Mouse (Mus musculus) splenic B cell, adult 2 months (primary cell): Measurements from ENCODE around the gene Hhex.
A peak's percentile ranks its signal among the peaks of the same experiment; 100 is the strongest.

Experiments used
- DNase-seq: peaks from one replicate; pipeline ENCODE4 v3.0.0-alpha.2; 2011; ENCODE audit warnings: low read depth, low spot score
- H3K27me3 ChIP-seq: 2 replicates; pipeline ENCODE4 v1.6.1; 2012; ENCODE audit warnings: mild to moderate bottlenecking, low read length, moderate library complexity, mixed read lengths; ENCODE audit not compliant: control insufficient read depth, poor library complexity, insufficient read depth, severe bottlenecking
- H3K36me3 ChIP-seq: 2 replicates; pipeline ENCODE4 v1.6.1; 2012; ENCODE audit warnings: mild to moderate bottlenecking, low read length, moderate library complexity, mixed read lengths; ENCODE audit not compliant: control insufficient read depth, poor library complexity, insufficient read depth, severe bottlenecking

Hhex gene

DNA sequence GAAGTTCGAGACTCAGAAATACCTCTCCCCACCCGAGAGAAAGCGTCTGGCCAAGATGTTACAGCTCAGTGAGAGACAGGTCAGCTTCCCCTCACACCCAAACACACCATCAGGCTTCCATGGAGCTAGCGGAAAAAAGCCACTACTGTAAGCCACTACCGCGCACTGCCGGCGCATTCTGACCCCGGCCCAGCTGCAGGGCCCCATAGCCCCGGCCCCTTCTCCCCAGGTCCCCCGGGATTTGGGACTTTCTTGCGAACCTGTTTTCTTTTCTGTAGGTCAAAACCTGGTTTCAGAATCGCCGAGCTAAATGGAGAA, 2.6 kb downstream of the Hhex start:
- DNase-seq = peak; percentile 34

DNA sequence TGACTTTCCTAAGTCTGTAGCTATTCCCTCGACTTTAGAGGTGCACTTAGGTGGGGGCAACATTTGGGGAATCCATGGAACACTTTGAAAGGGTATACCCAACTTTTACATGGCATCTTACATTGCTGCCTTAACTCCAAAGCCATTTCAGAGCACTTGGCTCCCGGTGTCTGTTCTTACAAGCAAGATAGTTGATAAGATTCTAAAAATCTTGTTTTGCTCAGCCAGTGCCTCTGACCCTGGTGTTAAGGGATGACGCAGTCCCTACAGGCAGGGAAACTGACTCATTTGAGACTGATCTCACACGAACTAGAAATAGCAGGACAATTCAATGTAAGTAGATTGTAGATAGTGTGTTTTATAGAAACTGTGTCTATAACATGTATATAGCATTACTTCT, 5.6 kb downstream of the Hhex start:
- peaks cover 25% of the 10 kb centered on the region for H3K36me3 ChIP-seq
- DNase-seq = no peak

More for the DNA sequence above, 2.6 kb downstream of the Hhex start:
- H3K27me3 ChIP-seq = no peaks in the 10 kb centered on the region
- H3K36me3 ChIP-seq = peaks cover 25% of the 10 kb centered on the region

DNA sequence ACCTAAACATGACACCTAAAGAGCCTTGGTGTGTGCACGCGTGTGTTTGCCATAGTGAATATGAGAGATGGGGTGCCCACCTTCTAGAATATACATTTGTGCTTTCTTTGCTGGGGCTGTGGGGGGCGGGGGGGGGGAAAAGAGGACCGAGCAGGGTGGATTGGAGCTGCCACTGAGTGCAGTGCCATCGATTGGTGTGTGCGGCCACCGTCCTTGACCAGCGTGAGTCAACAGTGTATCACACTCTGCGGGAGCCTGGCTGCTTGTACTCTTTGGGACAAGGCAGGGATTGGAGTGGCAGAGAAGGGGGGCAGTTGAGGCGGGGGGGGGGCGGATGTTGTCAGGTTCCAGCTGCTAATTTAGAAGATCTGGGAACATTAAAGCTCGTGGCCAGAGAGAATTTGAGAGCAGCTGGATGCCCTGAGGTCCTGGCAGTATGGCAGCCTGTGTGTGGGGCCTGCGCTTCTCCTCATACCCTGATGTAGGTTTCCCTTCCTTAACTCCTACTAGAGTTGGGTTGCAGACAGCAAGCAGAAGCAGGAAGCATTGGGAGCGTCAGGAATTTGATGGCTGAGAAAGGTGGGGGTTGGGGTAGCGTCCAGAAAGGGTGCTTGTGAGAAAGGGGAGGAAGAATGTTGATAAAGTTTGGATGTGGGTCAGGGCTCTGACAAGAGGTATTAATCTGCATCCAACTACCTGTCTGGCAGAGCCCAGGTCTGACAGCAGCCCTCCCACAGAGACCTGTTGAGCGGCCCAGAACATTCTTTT, 6.3 kb downstream of the Hhex start:
- peaks cover 25% of the 10 kb centered on the region for H3K36me3 ChIP-seq
- H3K27me3 ChIP-seq = no peaks in the 10 kb centered on the region
- DNase-seq = no peak

More for the DNA sequence above, 5.6 kb downstream of the Hhex start:
- H3K27me3 ChIP-seq = no peaks in the 10 kb centered on the region

DNA sequence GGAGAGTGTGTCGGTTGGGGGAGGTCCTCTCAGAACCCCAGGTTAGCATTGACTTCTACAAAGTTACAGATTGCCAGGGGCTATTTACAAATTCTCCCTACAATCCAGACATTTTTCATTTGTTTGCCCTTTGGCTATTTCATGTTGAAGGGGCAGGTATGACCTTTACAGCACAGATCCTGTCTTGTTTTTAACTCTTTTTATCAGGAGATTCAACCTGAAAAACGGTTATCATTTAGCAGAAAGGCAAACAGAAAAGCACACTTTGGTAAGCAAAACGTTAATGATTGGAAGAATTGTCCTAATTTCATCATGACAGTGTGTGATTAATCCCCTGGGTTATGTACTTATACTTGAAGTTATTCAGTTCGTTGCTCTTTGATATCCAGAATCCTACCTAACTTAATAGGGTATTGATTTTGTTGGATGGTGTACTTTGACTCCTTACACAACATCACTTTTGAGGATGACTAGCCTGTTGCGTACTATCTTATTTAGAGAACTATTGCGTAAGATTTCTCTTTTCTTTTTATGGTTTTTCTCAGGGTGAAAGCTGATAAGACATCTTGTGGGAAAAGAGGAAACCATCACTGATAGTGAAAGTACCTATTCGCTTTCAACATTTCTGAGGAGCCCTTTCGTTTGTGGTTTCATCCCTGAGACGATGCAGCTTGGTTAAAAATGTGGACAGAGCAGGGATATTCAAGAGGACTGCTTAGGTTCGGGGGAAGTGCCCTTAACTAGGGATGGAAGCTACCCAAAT, 8.1 kb downstream of the Hhex start:
- peaks cover 18% of the 10 kb centered on the region for H3K36me3 ChIP-seq
- H3K27me3 ChIP-seq = no peaks in the 10 kb centered on the region
- peak; percentile 25 for DNase-seq

DNA sequence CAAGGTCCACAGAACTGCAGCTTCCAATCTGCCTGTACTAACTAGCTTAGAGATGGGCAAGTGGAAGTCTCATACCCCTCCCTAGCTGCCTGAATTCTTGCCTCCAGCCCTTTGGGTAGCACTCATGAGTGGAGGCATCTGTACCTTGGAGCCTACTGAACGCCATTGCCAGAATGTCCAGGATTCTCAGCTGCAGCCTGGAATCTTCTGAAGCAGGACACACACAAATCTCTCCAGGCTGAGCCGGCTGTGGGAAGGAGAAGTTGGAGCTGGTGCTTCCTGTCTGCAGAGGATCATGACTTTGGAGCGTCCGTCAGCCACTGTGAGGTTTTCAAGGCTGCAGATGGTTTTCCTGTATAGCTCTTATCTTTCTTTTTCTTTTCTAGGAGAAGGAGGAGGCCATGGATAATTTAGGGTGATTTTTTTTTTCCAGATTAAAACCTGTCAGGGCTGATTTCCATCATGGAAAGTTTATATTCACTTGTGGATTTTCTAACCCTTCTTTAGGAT, 9.1 kb downstream of the Hhex start:
- no peak for DNase-seq
- peaks cover 17% of the 10 kb centered on the region for H3K36me3 ChIP-seq

DNA sequence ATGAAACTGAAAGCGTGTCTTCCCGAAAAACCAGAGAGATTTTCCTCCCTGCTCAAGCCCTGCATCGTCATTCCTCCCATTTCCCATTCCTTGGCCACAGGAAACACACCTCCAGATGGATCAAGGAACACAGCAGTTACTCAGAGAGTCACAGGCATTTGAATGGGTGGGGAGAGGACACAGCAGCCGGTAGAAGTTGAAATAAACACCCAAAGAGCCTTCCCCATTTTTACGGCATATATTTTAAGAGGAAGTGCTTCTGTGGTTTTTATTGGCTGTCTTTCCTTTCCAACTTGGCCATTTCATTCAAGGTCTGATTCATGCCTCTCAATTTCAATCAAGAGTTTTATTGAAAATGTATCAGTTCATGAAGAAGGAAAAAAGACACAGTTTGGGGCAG, 13.6 kb downstream of the Hhex start:
- DNase-seq = peak; percentile 55
- Histone ChIP-seq H3K36me3 (no peaks in the 10 kb centered on the region), H3K27me3 (no peaks in the 10 kb centered on the region)

More for the DNA sequence above, 9.1 kb downstream of the Hhex start:
- no peaks in the 10 kb centered on the region for H3K27me3 ChIP-seq

DNA sequence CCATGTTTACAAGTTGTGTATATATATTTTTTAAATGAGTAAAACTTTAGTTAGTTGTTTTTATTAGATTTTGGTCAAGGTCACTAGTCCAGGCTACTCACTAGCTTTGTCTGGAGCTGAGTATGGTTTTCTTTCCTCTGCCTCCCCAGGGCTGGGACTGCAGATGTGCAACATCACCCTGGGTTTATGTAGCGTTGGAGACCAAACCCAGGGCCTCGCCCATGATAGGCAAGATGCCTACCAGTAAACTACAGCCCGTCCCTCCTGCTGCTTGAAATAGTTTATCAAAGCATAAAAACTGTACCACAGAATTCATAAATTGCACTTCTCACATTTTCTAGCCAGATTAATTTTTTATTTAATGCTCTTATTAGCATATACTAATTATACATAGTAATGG, 14.6 kb downstream of the Hhex start:
- no peak for DNase-seq
- Histone ChIP-seq H3K36me3 (no peaks in the 10 kb centered on the region), H3K27me3 (no peaks in the 10 kb centered on the region)

DNA sequence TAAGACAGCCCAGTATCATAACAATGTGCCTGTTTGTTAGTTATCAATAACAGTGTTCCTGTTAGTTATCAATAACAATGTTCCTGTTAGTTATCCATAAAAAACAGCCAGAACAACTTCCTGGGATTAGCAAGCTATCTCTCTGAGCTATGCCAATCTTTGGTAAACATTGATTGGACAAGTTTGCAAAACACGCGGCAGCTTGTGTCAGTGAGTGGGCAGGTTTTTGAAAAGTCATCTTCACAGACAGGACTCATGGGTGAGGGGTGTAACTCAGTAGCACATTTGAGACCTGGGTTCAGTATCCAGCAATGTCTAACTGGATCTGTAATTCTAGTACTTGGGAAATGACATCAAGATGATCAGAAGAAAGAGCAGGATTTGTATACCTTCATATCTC, 20.9 kb downstream of the Hhex start:
- H3K27me3 ChIP-seq = no peaks in the 10 kb centered on the region
- DNase-seq = no peak
- H3K36me3 ChIP-seq = no peaks in the 10 kb centered on the region

DNA sequence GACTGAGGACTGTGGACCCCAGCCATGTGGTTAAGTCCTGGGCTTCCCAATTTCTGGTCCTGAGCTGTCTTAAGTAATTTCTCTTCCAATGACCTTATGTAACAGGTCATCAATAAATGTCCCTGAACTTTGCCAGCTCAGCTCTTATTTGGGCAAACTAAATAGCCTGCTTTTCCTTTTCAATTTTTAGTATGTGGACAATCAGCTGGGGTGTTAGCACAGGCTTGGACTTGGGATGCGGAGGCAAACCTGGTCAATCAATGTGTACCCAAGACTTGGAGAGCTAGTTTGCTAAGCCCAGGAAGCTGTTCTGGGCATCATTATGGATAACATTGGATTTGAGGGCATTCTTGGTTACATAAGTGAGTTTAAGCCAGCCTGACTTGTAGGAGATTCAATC, 21.4 kb downstream of the Hhex start:
- no peaks in the 10 kb centered on the region for H3K36me3 ChIP-seq
- DNase-seq = no peak
- H3K27me3 ChIP-seq = no peaks in the 10 kb centered on the region

DNA sequence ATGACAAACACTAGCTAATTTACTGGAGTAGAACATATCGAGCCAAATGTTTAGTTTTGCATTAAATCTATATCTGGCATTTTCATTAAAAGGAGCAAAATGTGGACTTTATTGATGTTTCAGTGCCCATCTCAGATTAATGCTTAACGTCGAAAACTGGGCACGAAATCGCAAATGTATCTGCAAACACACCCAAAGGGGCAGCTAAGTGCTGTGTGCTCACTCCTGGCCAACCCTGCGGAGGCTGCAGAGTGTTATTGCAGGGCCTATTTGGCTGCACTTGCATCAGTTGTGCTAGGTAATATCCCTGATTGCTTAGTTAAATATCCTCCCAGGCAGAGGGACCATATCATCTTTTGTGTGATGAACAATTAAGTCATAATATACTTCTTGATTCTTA, 23.4 kb downstream of the Hhex start:
- H3K27me3 ChIP-seq = no peaks in the 10 kb centered on the region
- no peak for DNase-seq
- H3K36me3 ChIP-seq = no peaks in the 10 kb centered on the region

DNA sequence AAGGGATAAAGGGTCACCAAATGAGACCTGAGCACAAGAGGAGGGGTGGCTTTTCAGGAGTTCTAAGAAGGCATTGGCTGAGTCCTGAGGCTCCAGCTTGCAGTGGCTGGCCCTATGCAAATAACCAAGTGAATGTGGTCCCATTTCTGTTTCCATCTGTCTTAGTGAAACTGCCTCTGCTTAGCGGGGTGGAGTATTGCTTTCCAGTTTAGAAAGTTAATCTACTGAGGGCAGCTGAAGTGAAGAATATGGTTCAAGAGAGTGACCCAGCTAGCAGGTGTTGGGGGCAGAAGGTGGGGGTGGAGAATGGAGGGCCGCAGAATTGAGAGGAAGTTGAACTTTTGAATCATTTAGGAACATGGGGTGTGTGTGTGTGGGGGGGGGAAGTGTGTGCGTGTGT, 31.8 kb downstream of the Hhex start:
- Histone ChIP-seq H3K27me3 (no peaks in the 10 kb centered on the region), H3K36me3 (no peaks in the 10 kb centered on the region)
- DNase-seq = peak; percentile 80

DNA sequence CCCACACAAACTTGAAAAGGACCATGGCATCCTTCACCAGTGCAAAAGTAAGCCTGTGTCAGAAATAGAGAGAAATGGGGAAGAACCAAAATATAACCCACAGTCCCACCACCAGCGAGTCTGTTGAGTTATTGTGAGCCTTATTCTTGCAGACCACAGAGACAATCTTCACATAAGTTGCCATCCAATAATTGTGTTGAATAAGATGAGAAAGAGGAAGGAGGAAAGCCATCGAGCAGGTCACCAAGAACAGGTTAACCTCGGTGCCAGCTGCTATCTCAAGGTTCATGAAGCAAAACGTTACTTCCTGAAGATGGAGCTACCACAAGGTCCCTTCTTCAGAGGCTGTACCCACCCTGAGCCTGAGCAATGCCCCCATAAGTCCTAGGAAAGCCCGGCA, 32.4 kb downstream of the Hhex start:
- peak; percentile 70 for DNase-seq
- no peaks in the 10 kb centered on the region for H3K27me3 ChIP-seq
- no peaks in the 10 kb centered on the region for H3K36me3 ChIP-seq

DNA sequence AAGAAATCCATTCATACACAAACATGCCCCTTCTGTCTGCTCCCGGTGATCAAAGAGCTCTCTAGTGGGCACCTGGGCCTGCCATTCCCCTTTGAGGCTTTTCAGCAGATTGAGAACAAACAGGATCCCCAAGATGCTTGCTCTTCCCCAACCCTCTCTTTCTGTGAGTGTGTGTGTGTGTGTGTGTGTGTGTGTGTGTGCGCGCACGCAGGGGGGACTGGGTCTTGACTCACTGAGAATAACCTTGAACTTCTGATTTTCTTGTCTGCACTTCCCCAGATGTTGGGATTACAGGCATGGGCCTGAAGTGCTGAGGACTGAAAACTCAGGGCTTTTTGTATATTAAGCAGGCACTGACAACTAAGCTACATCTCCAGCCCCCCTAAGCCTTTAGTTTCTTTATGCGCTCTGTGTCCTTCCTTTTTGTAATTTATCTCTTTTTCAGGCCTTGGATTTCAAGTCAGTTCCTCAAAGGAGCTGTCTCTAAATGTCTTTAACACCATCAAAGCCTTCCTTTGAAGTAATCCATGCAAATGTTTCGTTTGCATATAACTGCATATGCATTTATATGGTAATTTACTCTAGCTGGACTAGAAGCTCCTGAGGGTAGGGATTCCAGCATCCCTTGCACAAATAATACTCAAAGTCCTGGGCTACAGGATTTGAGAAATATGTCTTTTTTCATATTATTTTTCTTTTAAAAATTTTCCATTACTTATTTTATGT, 34.4 kb downstream of the Hhex start:
- no peaks in the 10 kb centered on the region for H3K27me3 ChIP-seq
- no peak for DNase-seq

DNA sequence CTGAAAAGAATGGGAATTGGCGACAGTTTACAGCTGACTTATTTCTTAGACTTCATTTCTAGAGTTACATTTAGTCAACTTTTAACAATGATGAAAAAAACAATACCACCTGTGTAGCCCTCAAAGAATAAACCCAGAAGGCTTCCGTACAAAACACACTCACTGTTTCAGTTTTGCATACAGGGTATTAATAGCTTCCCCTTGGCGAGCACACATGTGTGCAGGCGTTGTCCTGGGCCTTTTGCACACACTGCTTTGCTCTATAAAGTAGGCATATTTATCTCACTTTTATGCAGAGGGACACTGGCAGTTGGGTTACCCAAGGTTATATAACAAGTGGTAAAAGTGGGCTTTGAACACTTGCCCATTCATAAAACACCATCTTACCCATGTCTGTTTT, 37.1 kb downstream of the Hhex start:
- Histone ChIP-seq H3K27me3 (no peaks in the 10 kb centered on the region), H3K36me3 (no peaks in the 10 kb centered on the region)
- peak; percentile 66 for DNase-seq

More for the DNA sequence above, 34.4 kb downstream of the Hhex start:
- no peaks in the 10 kb centered on the region for H3K36me3 ChIP-seq

DNA sequence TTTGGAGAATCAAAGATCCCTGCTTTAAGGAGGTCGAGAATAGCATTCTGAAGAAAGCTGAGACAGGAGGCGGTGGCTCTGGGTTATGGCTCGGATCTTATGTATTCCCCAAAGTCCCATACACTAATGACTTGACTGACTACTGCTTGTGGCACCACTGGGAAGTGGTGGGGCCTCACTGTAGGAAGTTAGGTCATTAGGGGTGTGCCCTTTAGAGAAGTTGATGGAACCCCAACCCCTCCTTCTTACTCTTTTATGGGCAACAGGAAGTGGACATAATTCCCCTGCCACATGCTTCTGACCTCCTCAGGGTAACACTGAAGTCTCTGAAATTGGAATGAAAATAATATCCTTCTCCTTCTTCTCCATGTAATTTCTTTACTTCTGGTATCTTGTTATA, 38.0 kb downstream of the Hhex start:
- peak; percentile 54 for DNase-seq
- Histone ChIP-seq H3K36me3 (no peaks in the 10 kb centered on the region), H3K27me3 (no peaks in the 10 kb centered on the region)
